Mouse (Mus musculus) activated CD4-positive, CD25-positive, alpha-beta regulatory T cell (primary cell): Measurements from ENCODE around the gene Gm3646. TPM values are rescaled to one million over a fixed set of nuclear protein-coding genes. Genes with fewer than 3 reads are reported as not detected.

Source experiments
- polyA plus RNA-seq, 2 experiments: library from polyadenylated mRNA; unstranded; fragments of 100-300 nt; shearing (Covaris generic); gene quantifications; one replicate each; pipeline ENCODE4 v1.2.1; 2017

Gm3646 gene
- not detected for polyA plus RNA-seq

GRCm38 (mm10) chr1:39805243-39805979, at the start of gene Gm3646:
TSS of gene Gm3646 (minus strand) at chr1:39805332.

Other genes starting within 250 kb of the Gm3646 start
- 10 to 100 TPM; 53.4 to 66.0 TPM for gene Rnf149, start 227.9 kb downstream of the Gm3646 start, polyA plus RNA-seq
- gene Creg2, start 153.9 kb downstream of the Gm3646 start, polyA plus RNA-seq: under 1 TPM in 1 of 2 experiments, not detected in 1; 0.04 TPM
- under 1 TPM in 1 of 2 experiments, not detected in 1; 0.16 TPM for gene Rfx8, start 84.3 kb downstream of the Gm3646 start, polyA plus RNA-seq
- 10 to 100 TPM; 54.3 to 64.0 TPM for gene Map4k4, start 95.6 kb upstream of the Gm3646 start, polyA plus RNA-seq